Mouse (Mus musculus) liver, embryonic 16.5 days (tissue): ENCODE measurements around the gene Birc5. TPM values are rescaled to one million over a fixed set of nuclear protein-coding genes. Genes with fewer than 3 reads are reported as not detected.

Experiments
- ATAC-seq: fragments of 200-750 bp; cut with Nextera tagmentation; 2 replicates; pipeline ENCODE4 v1.8.0; 2017; ENCODE audit warnings: low read depth, mild to moderate bottlenecking, moderate number of reproducible peaks, moderate library complexity
- H3K27ac ChIP-seq: fragments of 300-500 bp; sonication (generic); 2 replicates; pipeline ENCODE4 v1.5.1; 2014; ENCODE audit warnings: mild to moderate bottlenecking, low read length
- H3K27me3 ChIP-seq: fragments of 300-500 bp; sonication (generic); 2 replicates; pipeline ENCODE4 v1.6.1; 2014; ENCODE audit warnings: low read depth, low read length, mixed read lengths; ENCODE audit not compliant: control insufficient read depth, insufficient read depth
- H3K36me3 ChIP-seq: fragments of 300-500 bp; sonication (generic); 2 replicates; pipeline ENCODE4 v1.6.1; 2014; ENCODE audit warnings: mild to moderate bottlenecking; ENCODE audit not compliant: control insufficient read depth, insufficient read depth
- H3K4me1 ChIP-seq: fragments of 300-500 bp; sonication (generic); 2 replicates; pipeline ENCODE4 v1.6.1; 2014; ENCODE audit warnings: low read depth, low read length, mixed read lengths; ENCODE audit not compliant: control insufficient read depth
- H3K4me2 ChIP-seq: fragments of 300-500 bp; sonication (generic); 2 replicates; pipeline ENCODE4 v1.6.1; 2014; ENCODE audit warnings: low read depth, low read length, mixed read lengths
- H3K4me3 ChIP-seq: fragments of 300-500 bp; sonication (generic); 2 replicates; pipeline ENCODE4 v1.5.1; 2014; ENCODE audit warnings: low read depth, mild to moderate bottlenecking, low read length
- H3K9ac ChIP-seq: fragments of 300-500 bp; sonication (generic); 2 replicates; pipeline ENCODE4 v1.6.1; 2014; ENCODE audit warnings: low read depth, low read length
- H3K9me3 ChIP-seq: fragments of 300-500 bp; sonication (generic); replicated peaks from 2 replicates; pipeline ENCODE4 v1.6.1; 2016; ENCODE audit warnings: low read length; ENCODE audit not compliant: control insufficient read depth
- WGBS: fragments of 180-500 bp; shearing (Covaris S2); extraction: QIAGEN DNeasy Blood & Tissue Kit; methylation state at CpG from one replicate; pipeline ENCODE4 v1.1.7; 2014; ENCODE audit not compliant: insufficient replicate concordance; 5-methylcytosine and 5-hydroxymethylcytosine counted together
- polyA plus RNA-seq: library from polyadenylated mRNA; unstranded; fragments of >200 nt; fragmentation: Nextera tagmentation; extraction: Ambion mirVana; gene quantifications from 2 replicates; pipeline ENCODE4 v1.2.1, GENCODE M21; 2015

The Birc5 gene
- polyA plus RNA-seq, 1 experiment from 2014 or later, result 298 TPM

DNA sequence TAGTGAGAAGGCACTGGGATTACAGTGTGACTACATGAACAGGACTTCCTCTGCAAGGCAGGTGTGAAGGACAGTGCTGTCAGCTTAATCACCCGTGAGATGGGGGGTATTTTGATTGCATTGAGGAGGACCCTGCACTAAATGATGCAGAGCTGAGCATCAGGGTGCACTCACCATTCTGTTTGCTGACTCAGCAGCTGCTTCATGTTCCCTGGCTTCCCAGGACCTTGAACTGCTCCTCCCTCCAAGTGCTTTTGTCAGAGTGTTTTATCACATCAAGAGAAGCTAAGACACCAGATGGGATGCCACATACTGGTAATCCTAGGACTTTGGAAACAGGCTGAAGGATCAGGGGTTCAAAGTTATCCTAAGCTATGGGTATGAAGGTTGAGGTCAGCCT lies 6.9 kb downstream of the Birc5 start:
- 78% methylated on average over 1 of the region's 1 CpGs for WGBS
- H3K4me2 ChIP-seq, result no peak overlapping the region
- H3K9ac ChIP-seq, result no peak overlapping the region
- H3K4me1 ChIP-seq, result peaks cover 8% of the 10 kb centered on the region
- H3K4me3 ChIP-seq, result no peak overlapping the region
- H3K27me3 ChIP-seq, result peaks cover 18% of the 10 kb centered on the region
- no peaks in the 10 kb centered on the region; the same call in 1 of the 2 replicates for H3K9me3 ChIP-seq
- no peak for ATAC-seq
- H3K27ac ChIP-seq, result no peak overlapping the region
- peaks cover 66% of the 10 kb centered on the region for H3K36me3 ChIP-seq

GRCm38 (mm10) chr11:117857462-117857861 lies 8.4 kb downstream of the Birc5 start:
- Histone ChIP-seq H3K27ac (no peak overlapping the region), H3K27me3 (peaks cover 30% of the 10 kb centered on the region), H3K4me2 (no peak overlapping the region), H3K4me1 (no peaks in the 10 kb centered on the region), H3K4me3 (no peak overlapping the region), H3K9me3 (no peaks in the 10 kb centered on the region; the same call in 1 of the 2 replicates), H3K36me3 (peaks cover 55% of the 10 kb centered on the region), H3K9ac (no peak overlapping the region)
- ATAC-seq, result no peak
- 91% methylated on average over 10 of the region's 10 CpGs for WGBS

DNA sequence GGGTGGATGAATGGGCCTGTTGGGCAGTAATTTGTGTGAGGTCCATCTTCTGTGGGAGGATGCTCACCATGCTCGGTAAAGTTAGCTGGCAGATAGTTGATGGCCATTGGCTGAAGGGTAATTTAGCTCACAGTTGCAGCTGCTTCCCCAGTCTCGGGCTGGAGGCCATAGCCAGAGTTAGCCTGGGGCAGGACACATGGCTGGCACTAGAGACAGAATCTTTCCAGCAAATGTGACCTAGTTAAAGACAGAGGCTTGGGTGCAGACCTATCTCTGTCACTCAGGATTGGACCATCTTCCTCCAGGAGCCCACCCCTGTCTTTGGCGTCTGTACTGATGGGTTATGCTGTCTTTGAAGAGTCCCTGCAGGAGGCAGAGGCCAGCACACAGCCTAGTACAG lies 9.3 kb downstream of the Birc5 start:
- no peak overlapping the region for H3K9ac ChIP-seq
- H3K4me3 ChIP-seq, result no peak overlapping the region
- 61% methylated on average over 3 of the region's 3 CpGs for WGBS
- no peaks in the 10 kb centered on the region for H3K4me1 ChIP-seq
- no peak overlapping the region for H3K27ac ChIP-seq
- ATAC-seq, result 0 out of 2 replicates have a peak, but pooled peaks have one; percentile 5
- peaks cover 46% of the 10 kb centered on the region for H3K36me3 ChIP-seq
- peaks cover 33% of the 10 kb centered on the region for H3K27me3 ChIP-seq
- H3K4me2 ChIP-seq, result no peak overlapping the region
- H3K9me3 ChIP-seq, result no peaks in the 10 kb centered on the region; the same call in 1 of the 2 replicates

DNA sequence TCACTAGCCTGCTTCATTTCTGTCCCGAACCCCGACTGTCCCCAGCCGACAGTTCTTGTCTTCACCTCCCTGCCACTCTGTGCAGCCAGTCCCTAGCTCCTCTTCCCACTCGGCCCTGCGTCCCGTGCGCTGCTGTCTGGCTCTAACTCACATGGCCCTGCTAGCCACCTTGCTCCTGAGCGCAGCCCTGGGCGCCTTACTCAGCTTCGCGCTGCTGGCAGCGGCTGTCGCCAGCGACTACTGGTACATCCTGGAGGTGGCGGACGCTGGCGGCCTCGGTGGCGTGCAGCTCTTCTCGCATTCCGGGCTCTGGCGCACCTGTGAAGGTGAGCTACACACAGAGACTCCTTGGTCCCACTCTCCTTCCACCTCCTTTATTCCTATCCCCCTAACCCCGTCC lies 11.6 kb downstream of the Birc5 start, which contains the start of gene Tmem235:
Gene Tmem235, plus strand, starts transcription at position 152 of the 400 bp plus-strand sequence.
- ATAC-seq, result no peak

GRCm38 (mm10) chr11:117863174-117863856 lies 14.3 kb downstream of the Birc5 start:
- Histone ChIP-seq H3K27ac (no peak overlapping the region), H3K27me3 (peaks cover 33% of the 10 kb centered on the region), H3K4me3 (no peak overlapping the region), H3K4me2 (no peak overlapping the region), H3K4me1 (no peaks in the 10 kb centered on the region), H3K9me3 (no peaks in the 10 kb centered on the region), H3K9ac (no peak overlapping the region), H3K36me3 (no peaks in the 10 kb centered on the region)
- WGBS, result 32% methylated on average over 11 of the region's 11 CpGs
- ATAC-seq, result no peak

More for the DNA sequence above, 11.6 kb downstream of the Birc5 start, which contains the start of gene Tmem235:
- WGBS, result 5% methylated on average over 23 of the region's 23 CpGs
- Histone ChIP-seq H3K27ac (no peak within 1 kb of the TSS), H3K4me3 (no peak within 1 kb of the TSS), H3K4me2 (no peak within 1 kb of the TSS), H3K4me1 (no peaks in the 10 kb centered on the region), H3K9ac (no peak within 1 kb of the TSS), H3K27me3 (peaks cover 33% of the 10 kb centered on the region), H3K36me3 (peaks cover 25% of the 10 kb centered on the region), H3K9me3 (no peaks in the 10 kb centered on the region; the same call in 1 of the 2 replicates)

DNA sequence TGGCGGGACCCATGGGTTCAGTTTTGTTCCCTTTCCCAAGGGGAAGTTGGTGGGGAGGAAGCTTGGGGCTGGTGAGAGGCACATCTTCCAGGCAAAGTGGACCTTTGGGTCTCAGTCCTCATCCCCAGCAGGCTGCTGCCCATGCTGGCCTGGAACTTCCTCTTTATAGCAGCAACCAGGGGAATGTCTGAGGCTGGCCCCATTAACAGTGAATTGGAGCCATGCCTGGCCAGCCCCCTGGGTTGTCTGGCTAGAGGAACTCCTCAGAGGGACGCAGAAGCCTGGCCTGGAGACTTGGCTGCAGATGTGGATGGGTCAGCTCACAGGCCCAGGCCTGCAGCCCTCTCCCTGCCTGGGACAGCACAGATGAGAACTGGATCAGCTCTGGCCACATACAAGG lies 15.8 kb downstream of the Birc5 start:
- ATAC-seq, result no peak
- no peaks in the 10 kb centered on the region for H3K36me3 ChIP-seq
- H3K27ac ChIP-seq, result no peak overlapping the region
- H3K9ac ChIP-seq, result no peak overlapping the region
- no peak overlapping the region for H3K4me3 ChIP-seq
- WGBS, result 39% methylated on average over 2 of the region's 2 CpGs
- no peaks in the 10 kb centered on the region for H3K9me3 ChIP-seq
- H3K4me2 ChIP-seq, result no peak overlapping the region
- H3K4me1 ChIP-seq, result no peaks in the 10 kb centered on the region
- H3K27me3 ChIP-seq, result peaks cover 27% of the 10 kb centered on the region

GRCm38 (mm10) chr11:117865988-117866387 lies 16.9 kb downstream of the Birc5 start:
- Histone ChIP-seq H3K9me3 (no peaks in the 10 kb centered on the region), H3K4me1 (no peaks in the 10 kb centered on the region; the same call in 1 of the 2 replicates), H3K9ac (no peak overlapping the region), H3K36me3 (no peaks in the 10 kb centered on the region), H3K27ac (no peak overlapping the region), H3K4me3 (no peak overlapping the region), H3K27me3 (peaks cover 15% of the 10 kb centered on the region), H3K4me2 (no peak overlapping the region)
- 59% methylated on average over 6 of the region's 6 CpGs for WGBS
- ATAC-seq, result no peak

- Histone ChIP-seq H3K27me3 (peaks cover 22% of the 10 kb centered on the region), H3K4me1 (peaks cover 5% of the 10 kb centered on the region), H3K9me3 (no peaks in the 10 kb centered on the region), H3K27ac (no peak overlapping the region), H3K4me2 (no peak overlapping the region), H3K36me3 (no peaks in the 10 kb centered on the region), H3K4me3 (no peak overlapping the region), H3K9ac (no peak overlapping the region)
- 42% methylated on average over 12 of the region's 12 CpGs for WGBS
- no peak for ATAC-seq
These were observed 21.8 kb downstream of the Birc5 start for GRCm38 (mm10) chr11:117870688-117871365.

DNA sequence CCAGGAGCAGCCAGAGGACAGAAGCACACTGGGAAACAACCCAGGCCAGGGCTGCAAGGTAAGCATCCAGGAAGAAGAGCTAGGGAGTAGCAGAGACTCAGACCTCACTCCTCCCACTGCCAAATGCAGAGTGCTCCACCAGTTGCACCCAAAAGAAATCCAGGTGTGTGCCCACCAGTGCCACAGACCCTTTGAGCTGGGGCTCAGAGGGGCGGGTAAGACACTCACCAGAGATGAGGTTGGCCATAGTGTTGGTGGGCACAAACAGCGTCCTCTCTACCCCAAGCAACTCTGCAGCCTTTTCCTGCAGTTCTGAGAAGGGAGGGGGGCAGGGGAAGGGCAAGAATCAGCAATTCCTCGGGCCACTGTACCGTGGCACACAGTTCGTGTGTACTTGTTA lies 22.3 kb downstream of the Birc5 start:
- Histone ChIP-seq H3K4me1 (peaks cover 5% of the 10 kb centered on the region), H3K27me3 (peaks cover 22% of the 10 kb centered on the region), H3K4me3 (no peak overlapping the region), H3K36me3 (no peaks in the 10 kb centered on the region), H3K9me3 (no peaks in the 10 kb centered on the region), H3K4me2 (no peak overlapping the region), H3K9ac (no peak overlapping the region), H3K27ac (no peak overlapping the region)
- ATAC-seq, result no peak
- WGBS, result 51% methylated on average over 5 of the region's 5 CpGs
